Mouse (Mus musculus): Measurements from ENCODE around the gene Sds. TPM values are rescaled to one million over a fixed set of nuclear protein-coding genes. Genes with fewer than 3 reads are reported as not detected.

Gene Sds
- polyA plus RNA-seq, 1 experiment, result not detected

GRCm38 (mm10) chr5:120512911-120513555 is 36.7 kb downstream of the Sds start:
- no peak for DNase-seq (ENCODE audit: extremely low spot score in 1 of 2, low spot score in 1 of 2)

DNA sequence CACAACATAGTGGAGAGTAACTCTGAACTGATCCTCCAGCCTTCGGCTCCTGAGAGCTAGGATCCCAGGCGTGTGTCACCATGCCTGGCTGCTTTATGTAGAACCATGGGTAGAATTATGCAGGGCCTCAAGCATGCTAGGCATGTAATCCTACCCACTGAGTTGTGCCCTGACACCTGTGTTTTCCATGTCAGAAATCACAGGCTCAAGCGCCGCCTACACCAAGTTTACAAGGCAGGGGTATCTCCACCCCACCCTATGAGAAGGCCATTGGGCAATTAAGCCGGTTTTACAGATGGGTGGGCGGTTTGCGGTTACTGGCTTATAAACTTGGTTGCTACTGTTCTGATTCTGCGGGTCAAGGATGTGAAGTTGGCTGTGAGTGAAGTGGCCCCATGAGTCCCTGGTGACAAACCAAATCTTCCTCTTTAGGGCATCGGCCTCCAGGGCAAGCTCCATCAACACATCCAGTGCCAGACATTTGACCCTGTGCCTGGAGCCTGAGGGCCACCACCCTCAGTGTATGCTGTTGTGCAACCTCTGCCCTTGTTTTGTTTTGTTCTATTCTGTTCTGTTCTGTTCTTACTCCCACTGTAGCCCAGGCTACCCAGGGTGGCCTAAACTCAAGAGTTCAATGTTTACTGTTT is 37.8 kb downstream of the Sds start:
- no peak for DNase-seq (ENCODE audit: extremely low spot score in 1 of 2, low spot score in 1 of 2)

GRCm38 (mm10) chr5:120514754-120515153 is 38.4 kb downstream of the Sds start:
- no peak for DNase-seq (ENCODE audit: extremely low spot score in 1 of 2, low spot score in 1 of 2)

- DNase-seq (ENCODE audit: extremely low spot score in 1 of 2, low spot score in 1 of 2), result no peak
Observed at GRCm38 (mm10) chr5:120515451-120515850, 39.1 kb downstream of the Sds start.

- DNase-seq (ENCODE audit: extremely low spot score in 1 of 2, low spot score in 1 of 2), result no peak
Observed at GRCm38 (mm10) chr5:120516221-120516984, 40.1 kb downstream of the Sds start.

GRCm38 (mm10) chr5:120517552-120517951 is 41.2 kb downstream of the Sds start:
- no peak for DNase-seq (ENCODE audit: extremely low spot score in 1 of 2, low spot score in 1 of 2)

DNA sequence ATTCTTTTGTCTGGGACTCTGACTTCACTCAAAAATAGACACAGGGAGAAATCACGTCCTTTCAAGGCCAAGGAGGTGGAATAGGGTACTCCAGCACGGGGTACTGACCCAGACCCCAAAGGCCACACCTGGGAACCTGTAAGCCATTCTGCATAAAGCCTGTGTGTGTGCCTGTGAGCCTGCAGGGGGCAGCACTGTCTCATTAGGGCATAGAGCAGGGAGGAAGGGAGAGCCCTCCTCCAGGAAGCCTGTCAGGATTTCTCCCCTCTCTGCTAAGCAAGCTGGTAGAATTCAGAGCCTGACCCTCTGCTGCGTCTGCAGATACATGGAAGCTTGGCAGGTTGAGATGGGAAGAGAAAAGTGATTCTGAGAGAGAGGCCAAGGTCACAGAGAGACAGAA is 46.3 kb downstream of the Sds start:
- no peak for DNase-seq (ENCODE audit: extremely low spot score in 1 of 2, low spot score in 1 of 2)

GRCm38 (mm10) chr5:120524736-120525135 is 48.4 kb downstream of the Sds start:
- no peak for DNase-seq (ENCODE audit: extremely low spot score in 1 of 2, low spot score in 1 of 2)

DNA sequence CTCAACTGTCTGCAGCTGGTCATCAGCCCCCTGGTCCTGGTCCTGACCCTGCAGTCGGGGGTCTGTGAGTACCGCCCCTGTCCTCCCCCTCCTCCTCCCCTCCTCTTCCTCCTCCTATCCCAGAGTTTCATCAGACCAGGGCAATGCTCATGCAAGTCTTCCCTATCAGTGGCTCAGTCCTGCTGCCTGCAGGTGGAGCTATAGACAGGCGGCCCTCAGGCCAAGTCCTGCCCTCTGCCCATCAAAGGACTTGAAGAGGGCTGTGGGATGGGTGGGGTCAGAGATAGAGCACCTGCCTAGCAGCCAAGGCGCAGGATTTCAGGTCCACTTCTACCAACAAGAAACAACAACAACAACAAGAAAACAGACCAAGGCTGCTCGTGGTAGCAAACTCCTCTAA is 49.4 kb downstream of the Sds start:
- no peak for DNase-seq (ENCODE audit: extremely low spot score in 1 of 2, low spot score in 1 of 2)

- DNase-seq (ENCODE audit: extremely low spot score in 1 of 2, low spot score in 1 of 2), result no peak
Observed at GRCm38 (mm10) chr5:120526311-120526710, 50.0 kb downstream of the Sds start.

DNA sequence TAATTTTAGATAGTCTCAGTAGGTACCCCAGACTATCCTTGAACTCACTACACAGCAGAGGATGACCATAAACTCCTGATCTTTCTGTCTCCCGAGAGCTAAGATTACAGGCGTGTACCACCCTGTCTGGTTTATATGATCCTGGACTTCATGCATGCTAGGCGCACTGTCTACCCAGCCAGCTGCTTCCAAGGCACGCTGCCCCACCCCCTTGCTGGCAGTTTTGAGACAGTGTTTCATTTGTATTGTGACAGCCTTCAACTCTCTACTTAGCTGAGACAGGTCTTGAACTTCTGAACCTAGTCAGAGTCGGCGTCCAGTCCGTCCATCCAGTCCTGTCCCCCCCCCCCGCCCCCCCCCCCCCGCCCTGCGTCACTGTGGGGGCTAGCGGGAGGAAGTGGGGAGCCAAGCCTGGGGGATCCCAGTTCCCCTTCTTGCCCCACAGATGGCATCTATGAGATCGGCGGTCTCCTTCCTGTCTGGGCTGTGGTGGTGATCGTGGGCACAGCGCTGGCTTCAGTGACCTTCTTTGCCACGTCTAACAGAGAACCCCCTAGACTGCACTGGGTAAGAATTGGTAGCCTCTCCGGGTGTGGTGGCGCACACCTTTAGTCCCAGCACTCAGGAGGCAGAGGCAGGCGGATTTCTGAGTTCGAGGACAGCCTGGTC is 51.1 kb downstream of the Sds start:
- no peak for DNase-seq (ENCODE audit: extremely low spot score in 1 of 2, low spot score in 1 of 2)

GRCm38 (mm10) chr5:120531631-120532030 is 55.3 kb downstream of the Sds start:
- no peak for DNase-seq (ENCODE audit: extremely low spot score in 1 of 2, low spot score in 1 of 2)

Other genes starting within 250 kb of the Sds start
- gene Lhx5, start 44.8 kb upstream of the Sds start, polyA plus RNA-seq (2012; rRNA removed), result 0.23 and 0.40 TPM in 2 replicates
- gene Sdsl, start 3.7 kb upstream of the Sds start, polyA plus RNA-seq (2012; rRNA removed), result 6.9 and 7.1 TPM in 2 replicates
- gene Plbd2, start 27.1 kb downstream of the Sds start, polyA plus RNA-seq (2012; rRNA removed), result 38.8 and 42.7 TPM in 2 replicates
- gene Slc8b1, start 34.6 kb downstream of the Sds start, polyA plus RNA-seq (2012; rRNA removed), result 5.9 and 6.4 TPM in 2 replicates
- 37.9 and 39.9 TPM in 2 replicates for gene Tpcn1, start 112.1 kb downstream of the Sds start, polyA plus RNA-seq (2012; rRNA removed)
- gene Iqcd, start 112.5 kb downstream of the Sds start, polyA plus RNA-seq (2012; rRNA removed), result 1.9 and 2.1 TPM in 2 replicates
- gene Rita1, start 136.1 kb downstream of the Sds start, polyA plus RNA-seq (2012; rRNA removed), result 34.8 and 36.4 TPM in 2 replicates
- gene Ddx54, start 136.2 kb downstream of the Sds start, polyA plus RNA-seq (2012; rRNA removed), result 28.2 and 31.2 TPM in 2 replicates
- 0.10 TPM in 1 of 2 replicates, not detected in the other for gene Cfap73, start 157.7 kb downstream of the Sds start, polyA plus RNA-seq (2012; rRNA removed)
- gene Rasal1, start 172.3 kb downstream of the Sds start, polyA plus RNA-seq (2012; rRNA removed), result 63.8 and 71.7 TPM in 2 replicates
- 93.3 and 99.3 TPM in 2 replicates for gene Dtx1, start 235.4 kb downstream of the Sds start, polyA plus RNA-seq (2012; rRNA removed)